Mouse (Mus musculus): ENCODE measurements around the gene Gm156. TPM values are rescaled to one million over a fixed set of nuclear protein-coding genes. Genes with fewer than 3 reads are reported as not detected.
"Not testable (repeated sequence)": the region's sequence is repeated elsewhere in the genome, so short reads cannot be mapped to it uniquely, and the experiment has no call there.

The Gm156 gene
- not detected in 2 replicates for polyA plus RNA-seq (2015; fragmentation: Nextera tagmentation; extraction: Ambion mirVana)

DNA sequence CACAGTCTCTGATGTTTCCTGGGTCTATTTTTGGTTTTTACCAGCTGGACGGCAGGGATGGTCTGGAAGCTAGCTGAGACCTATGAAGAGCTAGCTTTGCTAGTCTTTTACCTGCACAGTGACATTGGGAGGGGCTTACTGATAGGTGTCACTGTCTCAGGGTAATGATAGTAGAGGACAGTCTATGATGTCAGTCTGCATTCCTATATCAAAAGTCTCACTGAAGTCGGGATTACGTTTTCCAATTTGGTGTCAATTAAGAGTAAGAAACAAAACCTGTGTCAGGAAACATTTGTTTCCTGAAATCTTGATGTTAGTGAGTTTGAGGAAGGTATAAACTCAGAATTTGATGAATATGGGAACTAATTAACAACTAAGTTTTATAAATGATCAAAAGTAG is at the start of gene Gm156:
TSS of gene Gm156 (minus strand) at position 101 of the 400 bp plus-strand sequence.
- not testable (repeated sequence) for H3K27ac ChIP-seq (ENCODE audit: low read length); H3K4me1 ChIP-seq (ENCODE audit: control insufficient read depth, insufficient read depth, low read length); H3K9me3 ChIP-seq (ENCODE audit: control insufficient read depth, low read length); H3K9ac ChIP-seq (ENCODE audit: low read depth, low read length); ATAC-seq; H3K4me2 ChIP-seq (ENCODE audit: low read depth, low read length); H3K27me3 ChIP-seq (replicated peaks; ENCODE audit: control insufficient read depth, insufficient read depth, low read length); H3K4me3 ChIP-seq (ENCODE audit: low read length); H3K36me3 ChIP-seq (ENCODE audit: control insufficient read depth, insufficient read depth, low read length)
- 90% methylated on average over 3 of the region's 3 CpGs for WGBS

GRCm38 (mm10) chr6:129825559-129825958 is 41.5 kb upstream of the Gm156 start:
- Histone ChIP-seq H3K4me2 (ENCODE audit: low read depth, low read length) (no peak overlapping the region), H3K36me3 (ENCODE audit: control insufficient read depth, insufficient read depth, low read length) (no peaks in the 10 kb centered on the region), H3K4me1 (ENCODE audit: control insufficient read depth, insufficient read depth, low read length) (no peaks in the 10 kb centered on the region), H3K27ac (ENCODE audit: low read length) (no peak overlapping the region), H3K9ac (ENCODE audit: low read depth, low read length) (no peak overlapping the region), H3K9me3 (ENCODE audit: control insufficient read depth, low read length) (peaks cover 3% of the 10 kb centered on the region; the same call in 1 of the 2 replicates), H3K27me3 (replicated peaks; ENCODE audit: control insufficient read depth, insufficient read depth, low read length) (no peaks in the 10 kb centered on the region), H3K4me3 (ENCODE audit: low read length) (no peak overlapping the region)
- WGBS, result 81% methylated on average over 1 of the region's 1 CpGs
- ATAC-seq, result no peak

GRCm38 (mm10) chr6:129824004-129824403 is 39.9 kb upstream of the Gm156 start:
- H3K4me2 ChIP-seq (ENCODE audit: low read depth, low read length), result no peak overlapping the region
- peaks cover 9% of the 10 kb centered on the region; the same call in 1 of the 2 replicates for H3K9me3 ChIP-seq (ENCODE audit: control insufficient read depth, low read length)
- ATAC-seq, result no peak
- H3K4me1 ChIP-seq (ENCODE audit: control insufficient read depth, insufficient read depth, low read length), result no peaks in the 10 kb centered on the region
- H3K4me3 ChIP-seq (ENCODE audit: low read length), result no peak overlapping the region
- H3K9ac ChIP-seq (ENCODE audit: low read depth, low read length), result no peak overlapping the region
- WGBS, result 87% methylated on average over 1 of the region's 1 CpGs
- H3K36me3 ChIP-seq (ENCODE audit: control insufficient read depth, insufficient read depth, low read length), result no peaks in the 10 kb centered on the region
- H3K27ac ChIP-seq (ENCODE audit: low read length), result no peak overlapping the region
- no peaks in the 10 kb centered on the region for H3K27me3 ChIP-seq (replicated peaks; ENCODE audit: control insufficient read depth, insufficient read depth, low read length)

DNA sequence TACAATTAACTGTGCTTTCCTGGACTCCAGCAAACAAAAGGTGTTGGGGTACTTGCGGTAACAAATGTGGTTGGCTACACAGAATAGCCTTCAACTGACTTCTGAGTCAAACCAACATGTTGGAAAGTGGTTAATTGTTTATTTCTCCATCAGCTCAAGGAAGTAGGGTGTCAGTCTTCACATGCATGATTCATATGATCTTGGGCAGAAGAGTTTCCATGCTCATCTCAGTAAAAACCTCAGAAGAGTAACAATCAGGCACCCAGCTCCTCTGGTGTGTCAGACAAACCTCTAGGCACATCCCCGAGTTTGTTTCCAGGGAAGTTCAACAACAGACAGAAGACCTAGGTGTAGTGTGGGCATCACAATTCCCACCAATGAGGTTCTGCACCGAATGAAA is 33.7 kb upstream of the Gm156 start:
- Histone ChIP-seq H3K4me3 (ENCODE audit: low read length) (no peak overlapping the region), H3K27me3 (replicated peaks; ENCODE audit: control insufficient read depth, insufficient read depth, low read length) (no peaks in the 10 kb centered on the region), H3K4me2 (ENCODE audit: low read depth, low read length) (no peak overlapping the region), H3K4me1 (ENCODE audit: control insufficient read depth, insufficient read depth, low read length) (no peaks in the 10 kb centered on the region), H3K9me3 (ENCODE audit: control insufficient read depth, low read length) (0 out of 2 replicates have a peak, but pooled peaks cover 5% of the 10 kb centered on the region), H3K36me3 (ENCODE audit: control insufficient read depth, insufficient read depth, low read length) (no peaks in the 10 kb centered on the region), H3K9ac (ENCODE audit: low read depth, low read length) (no peak overlapping the region), H3K27ac (ENCODE audit: low read length) (no peak overlapping the region)
- no peak for ATAC-seq
- WGBS, result 64% methylated on average over 3 of the region's 3 CpGs

- H3K4me2 ChIP-seq (ENCODE audit: low read depth, low read length), result no peak overlapping the region
- no peaks in the 10 kb centered on the region for H3K27me3 ChIP-seq (replicated peaks; ENCODE audit: control insufficient read depth, insufficient read depth, low read length)
- no peak overlapping the region for H3K9ac ChIP-seq (ENCODE audit: low read depth, low read length)
- no peaks in the 10 kb centered on the region for H3K9me3 ChIP-seq (ENCODE audit: control insufficient read depth, low read length)
- ATAC-seq, result no peak
- H3K4me1 ChIP-seq (ENCODE audit: control insufficient read depth, insufficient read depth, low read length), result no peaks in the 10 kb centered on the region
- H3K4me3 ChIP-seq (ENCODE audit: low read length), result no peak overlapping the region
- H3K27ac ChIP-seq (ENCODE audit: low read length), result no peak overlapping the region
- H3K36me3 ChIP-seq (ENCODE audit: control insufficient read depth, insufficient read depth, low read length), result no peaks in the 10 kb centered on the region
- WGBS, result 74% methylated on average over 3 of the region's 3 CpGs
Observed at GRCm38 (mm10) chr6:129747654-129748032, 36.4 kb downstream of the Gm156 start.

GRCm38 (mm10) chr6:129747016-129747653 is 36.9 kb downstream of the Gm156 start:
- Histone ChIP-seq H3K36me3 (ENCODE audit: control insufficient read depth, insufficient read depth, low read length) (no peaks in the 10 kb centered on the region), H3K27ac (ENCODE audit: low read length) (no peak overlapping the region), H3K27me3 (replicated peaks; ENCODE audit: control insufficient read depth, insufficient read depth, low read length) (no peaks in the 10 kb centered on the region), H3K4me3 (ENCODE audit: low read length) (no peak overlapping the region), H3K9me3 (ENCODE audit: control insufficient read depth, low read length) (no peaks in the 10 kb centered on the region), H3K4me1 (ENCODE audit: control insufficient read depth, insufficient read depth, low read length) (no peaks in the 10 kb centered on the region), H3K4me2 (ENCODE audit: low read depth, low read length) (no peak overlapping the region), H3K9ac (ENCODE audit: low read depth, low read length) (no peak overlapping the region)
- ATAC-seq, result no peak
- 82% methylated on average over 4 of the region's 4 CpGs for WGBS

GRCm38 (mm10) chr6:129746151-129746550 is 37.9 kb downstream of the Gm156 start:
- Histone ChIP-seq H3K4me2 (ENCODE audit: low read depth, low read length) (no peak overlapping the region), H3K4me1 (ENCODE audit: control insufficient read depth, insufficient read depth, low read length) (no peaks in the 10 kb centered on the region), H3K36me3 (ENCODE audit: control insufficient read depth, insufficient read depth, low read length) (no peaks in the 10 kb centered on the region), H3K27me3 (replicated peaks; ENCODE audit: control insufficient read depth, insufficient read depth, low read length) (no peaks in the 10 kb centered on the region), H3K9ac (ENCODE audit: low read depth, low read length) (no peak overlapping the region), H3K9me3 (ENCODE audit: control insufficient read depth, low read length) (no peaks in the 10 kb centered on the region), H3K27ac (ENCODE audit: low read length) (no peak overlapping the region), H3K4me3 (ENCODE audit: low read length) (no peak overlapping the region)
- WGBS, result 59% methylated on average over 3 of the region's 3 CpGs
- ATAC-seq, result no peak

- no peaks in the 10 kb centered on the region for H3K27me3 ChIP-seq (replicated peaks; ENCODE audit: control insufficient read depth, insufficient read depth, low read length)
- H3K9me3 ChIP-seq (ENCODE audit: control insufficient read depth, low read length), result no peaks in the 10 kb centered on the region
- 72% methylated on average over 2 of the region's 2 CpGs for WGBS
- no peak within 1 kb of the TSS for H3K4me3 ChIP-seq (ENCODE audit: low read length)
- H3K36me3 ChIP-seq (ENCODE audit: control insufficient read depth, insufficient read depth, low read length), result no peaks in the 10 kb centered on the region
- no peak within 1 kb of the TSS for H3K27ac ChIP-seq (ENCODE audit: low read length)
- ATAC-seq, result no peak
- H3K4me2 ChIP-seq (ENCODE audit: low read depth, low read length), result no peak within 1 kb of the TSS
- no peaks in the 10 kb centered on the region for H3K4me1 ChIP-seq (ENCODE audit: control insufficient read depth, insufficient read depth, low read length)
- no peak within 1 kb of the TSS for H3K9ac ChIP-seq (ENCODE audit: low read depth, low read length)
Observed at GRCm38 (mm10) chr6:129740069-129740721, 43.9 kb downstream of the Gm156 start, which contains the start of gene Klri2. Gene Klri2 (minus strand): TSS chr6:129740484.

GRCm38 (mm10) chr6:129736414-129736813 is 47.7 kb downstream of the Gm156 start:
- Histone ChIP-seq H3K4me1 (ENCODE audit: control insufficient read depth, insufficient read depth, low read length) (no peaks in the 10 kb centered on the region), H3K27me3 (replicated peaks; ENCODE audit: control insufficient read depth, insufficient read depth, low read length) (no peaks in the 10 kb centered on the region), H3K9me3 (ENCODE audit: control insufficient read depth, low read length) (no peaks in the 10 kb centered on the region), H3K9ac (ENCODE audit: low read depth, low read length) (no peak overlapping the region), H3K36me3 (ENCODE audit: control insufficient read depth, insufficient read depth, low read length) (no peaks in the 10 kb centered on the region), H3K27ac (ENCODE audit: low read length) (no peak overlapping the region), H3K4me3 (ENCODE audit: low read length) (no peak overlapping the region), H3K4me2 (ENCODE audit: low read depth, low read length) (no peak overlapping the region)
- no peak for ATAC-seq
